Mouse (Mus musculus) inflammation-experienced regulatory T-cells, adult 6 months (primary cell): ENCODE measurements around the gene Zfp93. TPM values are rescaled to one million over a fixed set of nuclear protein-coding genes. Genes with fewer than 3 reads are reported as not detected.

Experiments used
- polyA plus RNA-seq, 3 experiments: library from polyadenylated mRNA; unstranded; fragments of 100-300 nt; shearing (Covaris generic); gene quantifications; one replicate each; pipeline ENCODE4 v1.2.1; 2017

Zfp93 gene
- polyA plus RNA-seq, 3 experiments from 2014 or later = 2.1 to 2.3 (median 2.2) TPM

Other genes starting within 250 kb of the Zfp93 start
- under 1 TPM in 1 of 3 experiments, not detected in 2; 0.04 TPM for gene Vmn1r183, start 217.2 kb upstream of the Zfp93 start, polyA plus RNA-seq
- gene Zfp180, start 188.5 kb upstream of the Zfp93 start, polyA plus RNA-seq = 10 to 100 TPM; 13.6 to 19.9 (median 17.2) TPM
- 1 to 10 TPM in 1 of 3 experiments, under 1 TPM in 2; 0.44 to 1.1 (median 0.58) TPM for gene Zfp112, start 158.1 kb upstream of the Zfp93 start, polyA plus RNA-seq
- gene Zfp235, start 136.3 kb upstream of the Zfp93 start, polyA plus RNA-seq = 10 to 100 TPM; 14.7 to 18.5 (median 16.5) TPM
- 1 to 10 TPM in 2 of 3 experiments, under 1 TPM in 1; 0.75 to 2.1 (median 1.2) TPM for gene Zfp114, start 95.4 kb upstream of the Zfp93 start, polyA plus RNA-seq
- gene Zfp111, start 59.0 kb upstream of the Zfp93 start, polyA plus RNA-seq = 1 to 10 TPM; 1.2 to 1.3 (median 1.3) TPM
- 1 to 10 TPM; 1.4 to 2.3 (median 1.8) TPM for gene Zfp109, start 32.9 kb upstream of the Zfp93 start, polyA plus RNA-seq
- gene Zfp108, start 15.6 kb upstream of the Zfp93 start, polyA plus RNA-seq = under 1 TPM in 1 of 3 experiments, not detected in 2; 0.29 TPM
- gene Zfp61, start 30.8 kb downstream of the Zfp93 start, polyA plus RNA-seq = 10 to 100 TPM; 10.4 to 20.6 (median 19.0) TPM
- gene Zfp94, start 46.2 kb downstream of the Zfp93 start, polyA plus RNA-seq = 10 to 100 TPM in 2 of 3 experiments, 1 to 10 TPM in 1; 6.6 to 13.0 (median 12.6) TPM
- not detected for gene Tescl, start 63.5 kb downstream of the Zfp93 start, polyA plus RNA-seq
- gene Lypd5, start 78.8 kb downstream of the Zfp93 start, polyA plus RNA-seq = not detected
- 100 to 1,000 TPM in 2 of 3 experiments, 10 to 100 TPM in 1; 79.1 to 131 (median 126) TPM for gene Kcnn4, start 99.8 kb downstream of the Zfp93 start, polyA plus RNA-seq
- 10 to 100 TPM; 22.7 to 26.1 (median 23.6) TPM for gene Smg9, start 129.2 kb downstream of the Zfp93 start, polyA plus RNA-seq
- not detected for gene Irgc1, start 181.9 kb downstream of the Zfp93 start, polyA plus RNA-seq
- 1 to 10 TPM in 2 of 3 experiments, under 1 TPM in 1; 0.62 to 1.6 (median 1.5) TPM for gene Plaur, start 192.1 kb downstream of the Zfp93 start, polyA plus RNA-seq
- gene Cadm4, start 211.6 kb downstream of the Zfp93 start, polyA plus RNA-seq = not detected
- under 1 TPM in 1 of 3 experiments, not detected in 2; 0.33 TPM for gene Zfp428, start 236.6 kb downstream of the Zfp93 start, polyA plus RNA-seq
- gene AC161166.1, start 242.0 kb downstream of the Zfp93 start, polyA plus RNA-seq = not detected